Mouse (Mus musculus) cortical plate, adult 2 months (tissue): Measurements from ENCODE around the gene Gm10337. TPM values are rescaled to one million over a fixed set of nuclear protein-coding genes. Genes with fewer than 3 reads are reported as not detected.

Experiments used
- H3K27ac ChIP-seq: fragments of 200-500 bp; 2 replicates; pipeline ENCODE4 v1.5.1; 2012; ENCODE audit warnings: low read length, control low read depth, inconsistent platforms; ENCODE audit not compliant: insufficient read depth
- H3K4me1 ChIP-seq: fragments of 200-500 bp; 2 replicates; pipeline ENCODE4 v1.6.1; 2011; ENCODE audit warnings: low read length; ENCODE audit not compliant: control insufficient read depth, insufficient read depth
- H3K4me3 ChIP-seq: fragments of 200-500 bp; 2 replicates; pipeline ENCODE4 v1.5.1; 2011; ENCODE audit warnings: mild to moderate bottlenecking, low read length, control low read depth; ENCODE audit not compliant: insufficient read depth
- CTCF ChIP-seq: fragments of 200-500 bp; IDR thresholded peaks from 2 replicates; pipeline ENCODE4 v1.5.1; 2011; ENCODE audit warnings: mild to moderate bottlenecking, control low read depth, low read length; ENCODE audit not compliant: insufficient read depth; ENCODE audit errors: extremely low read depth
- POLR2A ChIP-seq: fragments of 200-500 bp; IDR thresholded peaks from 2 replicates; pipeline ENCODE4 v1.6.1; 2011; ENCODE audit warnings: mild to moderate bottlenecking, low read length, control low read depth; ENCODE audit not compliant: insufficient read depth; ENCODE audit errors: extremely low read depth
- polyA plus RNA-seq: library from polyadenylated mRNA; depleted of rRNA; stranded (reverse); fragments of >200 nt; gene quantifications from 2 replicates; pipeline ENCODE4 v1.2.3, GENCODE M21; 2012

Gene Gm10337
- polyA plus RNA-seq, 1 experiment: not detected

GRCm38 (mm10) chr15:102524892-102525485, 21.5 kb downstream of the Gm10337 start, which contains the start of gene Npff:
Npff (minus strand) TSS chr15:102524942.
- no peak within 1 kb of the TSS for H3K27ac ChIP-seq
- no peaks in the 10 kb centered on the region for H3K4me1 ChIP-seq
- no peak for TF ChIP-seq POLR2A
- peak; percentile 91 for TF ChIP-seq CTCF
- no peak within 1 kb of the TSS for H3K4me3 ChIP-seq

- Histone ChIP-seq H3K4me3 (no peak overlapping the region), H3K27ac (no peak overlapping the region), H3K4me1 (no peaks in the 10 kb centered on the region)
- no peak for TF ChIP-seq POLR2A
- no peak for TF ChIP-seq CTCF
Observed at GRCm38 (mm10) chr15:102526111-102527002, 22.8 kb downstream of the Gm10337 start.

- Histone ChIP-seq H3K27ac (no peak overlapping the region), H3K4me1 (no peaks in the 10 kb centered on the region), H3K4me3 (no peak overlapping the region)
- no peak for TF ChIP-seq POLR2A
- peak; percentile 53 for TF ChIP-seq CTCF
Observed at GRCm38 (mm10) chr15:102527936-102528335, 24.4 kb downstream of the Gm10337 start.

- Histone ChIP-seq H3K27ac (no peak overlapping the region), H3K4me1 (no peaks in the 10 kb centered on the region), H3K4me3 (no peak overlapping the region)
- TF ChIP-seq POLR2A: no peak
- no peak for TF ChIP-seq CTCF
Observed at GRCm38 (mm10) chr15:102528396-102528795, 24.9 kb downstream of the Gm10337 start.

DNA sequence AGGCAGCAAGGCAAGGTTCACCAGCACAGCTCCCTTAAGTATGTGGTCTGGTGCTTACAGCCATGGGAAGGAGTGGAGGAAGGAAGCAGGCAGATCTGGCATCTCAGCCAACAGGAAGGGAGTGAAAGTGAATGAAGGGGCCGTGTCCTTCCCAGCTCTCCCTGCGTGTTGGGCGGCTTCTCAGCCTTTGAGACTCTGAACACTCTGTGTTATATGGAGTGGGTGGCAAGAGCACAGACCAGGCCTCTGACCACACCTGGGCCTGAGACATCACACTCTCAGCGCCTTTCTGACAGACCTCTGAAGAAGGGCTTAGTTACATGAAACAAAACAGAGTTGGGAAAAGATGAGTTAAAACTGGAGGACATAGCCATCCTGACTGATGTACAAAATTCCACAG, 27.0 kb downstream of the Gm10337 start:
- Histone ChIP-seq H3K4me1 (no peaks in the 10 kb centered on the region), H3K4me3 (no peak overlapping the region), H3K27ac (no peak overlapping the region)
- TF ChIP-seq POLR2A (no peak), CTCF (no peak)

DNA sequence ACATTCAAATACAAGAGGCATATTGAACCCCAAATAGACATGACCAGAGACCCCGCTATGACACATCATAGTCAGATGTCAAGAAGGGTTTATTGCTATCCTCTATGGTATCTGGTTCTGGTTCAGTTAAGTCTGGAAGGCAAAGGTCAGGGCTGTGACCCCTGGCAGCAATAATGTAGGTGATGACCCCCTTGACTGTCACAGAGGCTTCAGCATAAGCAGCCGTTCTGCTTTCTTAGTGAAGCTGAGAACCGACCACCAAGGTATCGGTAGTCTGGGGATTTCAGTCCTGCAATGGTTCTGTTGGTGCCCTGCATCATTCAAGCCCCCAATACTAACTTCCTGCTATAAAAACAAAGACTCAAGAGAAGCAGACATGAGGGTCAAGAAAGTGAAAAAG, 28.1 kb downstream of the Gm10337 start:
- no peak overlapping the region for H3K4me3 ChIP-seq
- no peak overlapping the region for H3K27ac ChIP-seq
- TF ChIP-seq POLR2A (no peak), CTCF (no peak)
- no peaks in the 10 kb centered on the region for H3K4me1 ChIP-seq

DNA sequence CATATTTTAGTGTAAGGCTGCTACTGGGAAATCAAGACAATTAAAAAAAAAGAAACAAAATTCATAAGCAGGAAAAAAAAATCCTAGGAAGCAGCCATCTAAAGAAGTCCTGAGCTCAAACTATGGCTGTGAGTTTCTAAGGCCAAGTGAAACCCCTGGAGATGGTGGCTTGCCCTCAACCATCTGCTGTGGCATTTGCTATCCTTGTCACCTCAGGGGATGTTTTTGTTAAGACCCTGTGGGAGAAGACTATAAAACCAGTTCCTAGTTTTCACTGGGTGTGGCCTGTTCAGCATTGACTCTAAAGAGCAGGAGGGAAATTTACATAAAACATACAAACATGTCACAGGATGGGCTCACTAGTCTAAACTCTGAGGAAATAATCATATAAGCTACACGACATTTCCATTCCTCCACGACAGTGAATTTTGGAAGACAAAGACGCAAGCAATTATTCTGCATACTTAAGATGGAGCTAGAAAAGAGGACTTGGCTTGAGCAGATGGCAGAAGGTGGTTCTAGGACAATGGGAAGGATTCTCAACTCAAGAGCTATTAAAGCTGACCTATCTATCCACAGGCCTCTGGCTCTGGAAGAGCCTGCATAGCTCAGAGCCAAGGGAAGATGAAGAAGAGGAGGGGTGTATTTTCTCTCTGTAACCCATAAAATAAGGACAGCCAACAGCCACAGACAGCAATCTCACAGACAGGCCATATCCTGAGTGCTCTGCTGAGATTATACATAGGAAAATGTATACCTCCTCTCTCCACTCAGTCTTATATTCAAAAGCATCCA, 28.8 kb downstream of the Gm10337 start:
- TF ChIP-seq CTCF (no peak), POLR2A (no peak)
- Histone ChIP-seq H3K4me1 (no peaks in the 10 kb centered on the region), H3K27ac (no peak overlapping the region), H3K4me3 (no peak overlapping the region)

GRCm38 (mm10) chr15:102533926-102534325, 30.4 kb downstream of the Gm10337 start:
- TF ChIP-seq CTCF (no peak), POLR2A (no peak)

DNA sequence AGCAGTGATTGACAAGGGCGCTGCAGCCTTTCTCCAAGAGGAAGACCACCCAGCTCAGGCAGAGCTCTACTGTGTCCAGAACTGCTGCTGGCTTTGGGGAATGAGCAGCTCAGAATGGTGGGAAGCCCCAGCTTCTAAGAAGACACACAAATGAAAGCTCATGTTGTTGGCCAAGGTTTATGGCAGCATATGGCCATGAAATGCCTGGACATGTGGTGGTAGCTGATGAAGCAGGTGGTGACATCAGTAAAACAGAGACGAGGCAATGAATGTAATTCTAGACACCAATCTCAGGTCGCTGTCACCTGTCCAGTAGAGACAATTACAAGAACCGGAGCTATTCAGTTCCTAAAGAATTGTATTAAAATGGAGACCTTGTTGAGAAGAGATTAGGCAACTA, 41.3 kb downstream of the Gm10337 start:
- no peak overlapping the region for H3K27ac ChIP-seq
- H3K4me1 ChIP-seq: peaks cover 8% of the 10 kb centered on the region
- TF ChIP-seq POLR2A: no peak
- no peak for TF ChIP-seq CTCF
- H3K4me3 ChIP-seq: no peak overlapping the region

More at GRCm38 (mm10) chr15:102533926-102534325, 30.4 kb downstream of the Gm10337 start:
- no peaks in the 10 kb centered on the region for H3K4me1 ChIP-seq
- H3K27ac ChIP-seq: no peak overlapping the region
- H3K4me3 ChIP-seq: no peak overlapping the region
